Mouse (Mus musculus) frontal cortex, postnatal 10 days (tissue): ENCODE results near the gene Nop2.
A peak's percentile ranks its signal among the peaks of the same experiment; 100 is the strongest.

ENCODE experiments used
- DNase-seq, 2 experiments: peaks; one replicate each; pipeline ENCODE4 v3.0.0; 2022; ENCODE audit warnings: low spot score in 2 of 2, mixed read lengths in 1 of 2

The Nop2 gene

GRCm38 (mm10) chr6:125172474-125172873, 40.8 kb downstream of the Nop2 start:
- DNase-seq: no peak

GRCm38 (mm10) chr6:125173256-125173655, 41.5 kb downstream of the Nop2 start:
- DNase-seq: no peak

- DNase-seq: no peak
Observed at GRCm38 (mm10) chr6:125175469-125175868, 43.8 kb downstream of the Nop2 start.

GRCm38 (mm10) chr6:125179601-125180000, 47.9 kb downstream of the Nop2 start:
- DNase-seq: no peak

- DNase-seq: no peak
Observed at GRCm38 (mm10) chr6:125182133-125182532, 50.4 kb downstream of the Nop2 start.

- no peak for DNase-seq
Observed at GRCm38 (mm10) chr6:125186203-125186602, 54.5 kb downstream of the Nop2 start.

- DNase-seq: no peak
Observed at GRCm38 (mm10) chr6:125190816-125191215, 59.1 kb downstream of the Nop2 start.

GRCm38 (mm10) chr6:125191332-125192015, 59.8 kb downstream of the Nop2 start, which contains the start of the genes Ncapd2 and Mrpl51:
Ncapd2 (minus strand) TSS chr6:125191701.
Mrpl51 (plus strand) TSS chr6:125191801.
- DNase-seq: peak; percentile 96 to 98

- DNase-seq: peak; percentile 84 to 89
Observed at GRCm38 (mm10) chr6:125192016-125192714, 60.5 kb downstream of the Nop2 start.

GRCm38 (mm10) chr6:125192841-125193240, 61.1 kb downstream of the Nop2 start:
- no peak for DNase-seq

- DNase-seq: no peak
Observed at GRCm38 (mm10) chr6:125193390-125193789, 61.7 kb downstream of the Nop2 start.
